Mouse (Mus musculus): ENCODE data around the gene Alkbh4. TPM values are rescaled to one million over a fixed set of nuclear protein-coding genes. Genes with fewer than 3 reads are reported as not detected.

The Alkbh4 gene
- total and polyA plus RNA-seq, 2 experiments from 2014 or later: 15.4 to 17.6 TPM

DNA sequence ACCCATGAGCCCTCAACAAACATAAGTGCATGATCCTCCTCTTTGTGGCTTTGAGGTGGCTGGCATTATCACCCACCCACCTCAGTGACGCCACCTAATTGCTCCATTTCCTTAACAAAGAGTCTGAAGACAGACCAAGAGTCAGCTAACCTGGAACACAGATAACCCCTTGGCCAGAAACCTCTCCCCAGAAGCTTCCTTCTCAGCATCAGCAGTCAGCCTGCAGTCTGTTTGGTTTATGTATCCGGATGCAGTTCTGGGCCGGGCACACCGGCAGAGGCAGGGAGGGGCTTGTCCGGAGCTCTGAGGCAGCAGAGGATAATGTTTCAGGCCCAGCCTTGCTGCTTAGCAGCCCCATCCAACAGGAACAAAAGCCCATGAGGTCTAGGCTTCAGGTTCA is 43.6 kb downstream of the Alkbh4 start:
- Histone ChIP-seq H3K27me3 (ENCODE audit: insufficient read depth, low read length) (no peaks in the 10 kb centered on the region), H3K9ac (replicated peaks; ENCODE audit: low read length) (no peak overlapping the region), H3K9me3 (ENCODE audit: low read length) (no peaks in the 10 kb centered on the region), H3K4me1 (ENCODE audit: insufficient read depth, low read length) (no peaks in the 10 kb centered on the region), H3K4me2 (ENCODE audit: low read depth, low read length) (no peak overlapping the region), H3K4me3 (ENCODE audit: low read length) (no peak overlapping the region), H3K27ac (no peak overlapping the region), H3K36me3 (ENCODE audit: insufficient read depth, low read length) (peaks cover 53% of the 10 kb centered on the region)
- ATAC-seq (no peak), DNase-seq (ENCODE audit: low spot score) (no peak)
- no peak for TF ChIP-seq CTCF (IDR thresholded peaks at IDR 0.05; ENCODE audit: low read depth)
- WGBS: 79% methylated on average over 5 of the region's 5 CpGs

DNA sequence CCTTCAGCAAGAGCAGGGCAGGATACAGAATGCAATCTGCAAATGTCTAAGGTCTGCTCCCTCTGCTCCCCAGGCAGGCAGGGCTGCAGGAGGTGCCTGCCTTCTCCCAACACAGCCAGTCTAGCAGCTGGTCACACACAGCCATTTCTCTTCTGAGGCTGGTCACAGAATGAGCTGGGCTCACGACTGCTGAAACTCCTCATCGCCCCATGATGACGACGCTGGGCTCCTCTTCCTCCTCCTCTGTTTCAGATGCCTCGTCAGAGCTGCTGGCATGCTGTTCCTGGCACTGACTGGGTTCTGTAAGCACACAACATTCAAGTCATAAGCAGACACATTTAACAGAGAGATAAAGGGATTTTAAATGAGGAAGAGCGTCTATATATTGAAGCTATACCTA is 45.3 kb downstream of the Alkbh4 start:
- Histone ChIP-seq H3K36me3 (ENCODE audit: insufficient read depth, low read length) (peaks cover 59% of the 10 kb centered on the region), H3K9me3 (ENCODE audit: low read length) (no peaks in the 10 kb centered on the region), H3K4me1 (ENCODE audit: insufficient read depth, low read length) (no peaks in the 10 kb centered on the region), H3K27me3 (ENCODE audit: insufficient read depth, low read length) (no peaks in the 10 kb centered on the region), H3K27ac (no peak overlapping the region), H3K4me2 (ENCODE audit: low read depth, low read length) (no peak overlapping the region), H3K9ac (replicated peaks; ENCODE audit: low read length) (no peak overlapping the region), H3K4me3 (ENCODE audit: low read length) (no peak overlapping the region)
- WGBS: 87% methylated on average over 6 of the region's 6 CpGs
- DNase-seq (ENCODE audit: low spot score) (no peak), ATAC-seq (no peak)
- TF ChIP-seq CTCF (IDR thresholded peaks at IDR 0.05; ENCODE audit: low read depth): no peak

DNA sequence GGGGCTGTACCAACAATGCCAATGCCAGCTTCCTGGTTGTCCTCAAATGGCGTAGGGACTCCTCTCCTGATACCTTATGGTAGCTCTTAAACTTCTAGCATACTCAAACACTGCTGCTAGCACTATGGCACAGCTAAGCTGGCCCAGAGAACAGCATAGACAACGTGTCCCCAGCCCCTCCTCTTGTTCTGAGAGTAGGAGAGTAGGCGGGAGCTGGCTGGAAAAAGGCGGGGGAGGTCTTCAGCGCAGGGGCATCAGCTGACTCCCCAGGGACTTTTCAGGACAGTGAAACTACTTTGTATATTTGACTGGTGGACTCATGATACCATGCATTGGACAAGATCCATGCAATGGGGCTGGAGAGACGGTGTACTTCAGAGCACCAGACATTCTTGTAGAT is 46.1 kb downstream of the Alkbh4 start:
- H3K9ac ChIP-seq (replicated peaks; ENCODE audit: low read length): no peak overlapping the region
- H3K36me3 ChIP-seq (ENCODE audit: insufficient read depth, low read length): peaks cover 60% of the 10 kb centered on the region
- no peaks in the 10 kb centered on the region for H3K4me1 ChIP-seq (ENCODE audit: insufficient read depth, low read length)
- H3K4me3 ChIP-seq (ENCODE audit: low read length): no peak overlapping the region
- H3K27ac ChIP-seq: no peak overlapping the region
- no peak for DNase-seq (ENCODE audit: low spot score)
- TF ChIP-seq CTCF (IDR thresholded peaks at IDR 0.05; ENCODE audit: low read depth): no peak
- WGBS: 91% methylated on average over 6 of the region's 6 CpGs
- no peak for ATAC-seq
- H3K9me3 ChIP-seq (ENCODE audit: low read length): no peaks in the 10 kb centered on the region
- H3K27me3 ChIP-seq (ENCODE audit: insufficient read depth, low read length): no peaks in the 10 kb centered on the region
- H3K4me2 ChIP-seq (ENCODE audit: low read depth, low read length): no peak overlapping the region

DNA sequence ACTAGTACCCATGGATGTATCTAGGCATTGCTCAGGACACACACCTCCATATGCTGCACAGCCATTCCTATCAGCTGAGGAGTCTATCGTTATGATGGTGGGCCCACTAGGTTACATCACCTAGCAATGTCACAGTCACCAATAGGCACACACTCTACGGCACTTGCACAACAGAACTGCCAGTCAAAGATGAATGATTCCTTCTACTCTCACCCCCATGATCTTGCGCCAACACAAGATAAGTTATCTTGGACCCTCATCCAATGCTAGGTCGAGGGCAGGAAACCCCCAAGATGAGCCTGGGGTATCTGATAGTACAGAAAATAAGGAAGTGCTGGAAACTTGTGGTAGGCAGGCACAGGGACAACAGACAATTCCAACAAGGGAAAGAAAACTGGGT is 46.9 kb downstream of the Alkbh4 start:
- H3K9ac ChIP-seq (replicated peaks; ENCODE audit: low read length): no peak overlapping the region
- no peaks in the 10 kb centered on the region for H3K4me1 ChIP-seq (ENCODE audit: insufficient read depth, low read length)
- 95% methylated on average over 4 of the region's 4 CpGs for WGBS
- TF ChIP-seq CTCF (IDR thresholded peaks at IDR 0.05; ENCODE audit: low read depth): no peak
- ATAC-seq: no peak
- H3K27ac ChIP-seq: no peak overlapping the region
- peaks cover 57% of the 10 kb centered on the region for H3K36me3 ChIP-seq (ENCODE audit: insufficient read depth, low read length)
- H3K4me2 ChIP-seq (ENCODE audit: low read depth, low read length): no peak overlapping the region
- DNase-seq (ENCODE audit: low spot score): no peak
- H3K4me3 ChIP-seq (ENCODE audit: low read length): no peak overlapping the region
- H3K27me3 ChIP-seq (ENCODE audit: insufficient read depth, low read length): no peaks in the 10 kb centered on the region
- H3K9me3 ChIP-seq (ENCODE audit: low read length): no peaks in the 10 kb centered on the region

DNA sequence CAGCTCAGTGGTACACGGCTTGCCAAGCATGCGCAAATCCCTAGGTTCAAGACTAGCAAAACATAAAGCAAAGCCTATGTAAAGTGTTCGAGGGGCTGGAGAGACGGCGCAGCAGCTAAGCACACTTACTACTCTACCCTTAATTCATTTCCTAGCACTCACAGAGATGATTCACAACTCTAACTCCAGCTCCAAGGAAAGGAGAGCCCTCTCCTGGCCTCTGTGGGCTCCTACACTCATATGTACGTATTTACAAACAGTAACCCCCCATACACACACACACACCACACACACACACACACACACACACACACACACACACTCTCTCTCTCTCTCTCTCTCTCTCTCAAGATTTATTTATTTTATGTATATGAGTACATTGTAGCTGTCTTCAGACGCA is 47.8 kb downstream of the Alkbh4 start:
- peaks cover 54% of the 10 kb centered on the region for H3K36me3 ChIP-seq (ENCODE audit: insufficient read depth, low read length)
- ATAC-seq (no peak), DNase-seq (ENCODE audit: low spot score) (no peak)
- H3K4me3 ChIP-seq (ENCODE audit: low read length): no peak overlapping the region
- no peak overlapping the region for H3K27ac ChIP-seq
- H3K9ac ChIP-seq (replicated peaks; ENCODE audit: low read length): no peak overlapping the region
- no peaks in the 10 kb centered on the region for H3K27me3 ChIP-seq (ENCODE audit: insufficient read depth, low read length)
- no peaks in the 10 kb centered on the region for H3K4me1 ChIP-seq (ENCODE audit: insufficient read depth, low read length)
- peak; percentile 47 for TF ChIP-seq CTCF (IDR thresholded peaks at IDR 0.05; ENCODE audit: low read depth)
- WGBS: 89% methylated on average over 7 of the region's 7 CpGs
- no peaks in the 10 kb centered on the region for H3K9me3 ChIP-seq (ENCODE audit: low read length)
- H3K4me2 ChIP-seq (ENCODE audit: low read depth, low read length): no peak overlapping the region

DNA sequence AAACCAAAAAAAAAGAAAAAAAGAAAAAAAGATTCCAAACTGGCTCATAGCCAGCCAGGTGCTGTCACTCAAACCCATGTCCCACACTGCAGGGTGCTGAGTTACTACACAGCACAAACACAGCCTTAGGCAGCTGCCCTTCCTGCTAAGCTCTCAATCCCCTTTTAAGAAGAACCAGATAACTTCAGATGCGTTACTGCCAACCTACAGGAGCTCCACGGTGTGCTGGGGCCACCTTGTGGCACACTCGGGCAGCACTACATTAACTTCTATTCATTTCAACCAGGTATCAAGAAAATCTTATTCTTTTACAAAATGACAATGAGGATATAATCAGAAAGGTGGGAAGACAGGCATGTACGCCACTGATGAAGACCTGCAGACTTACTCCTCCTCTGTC is 50.8 kb downstream of the Alkbh4 start:
- Histone ChIP-seq H3K36me3 (ENCODE audit: insufficient read depth, low read length) (peaks cover 35% of the 10 kb centered on the region), H3K27me3 (ENCODE audit: insufficient read depth, low read length) (no peaks in the 10 kb centered on the region), H3K4me2 (ENCODE audit: low read depth, low read length) (no peak overlapping the region), H3K4me1 (ENCODE audit: insufficient read depth, low read length) (no peaks in the 10 kb centered on the region), H3K4me3 (ENCODE audit: low read length) (no peak overlapping the region), H3K27ac (no peak overlapping the region), H3K9ac (replicated peaks; ENCODE audit: low read length) (no peak overlapping the region), H3K9me3 (ENCODE audit: low read length) (no peaks in the 10 kb centered on the region)
- 37% methylated on average over 4 of the region's 4 CpGs for WGBS
- ATAC-seq: peak; percentile 53; the same call in 1 of the 2 replicates
- peak; percentile 92 for TF ChIP-seq CTCF (IDR thresholded peaks at IDR 0.05; ENCODE audit: low read depth)
- DNase-seq (ENCODE audit: low spot score): peak; percentile 75

Small RNAs within 50 kb of the gene (microRNA-seq; reads per million reads assigned to microRNA genes)
- 1.8 to 2.1 reads per million in 2 experiments for gene Mir7035

Other genes starting within 250 kb of the Alkbh4 start
- 29.4 and 29.6 TPM in 2 replicates for gene Hspb1, start 248.2 kb upstream of the Alkbh4 start, total RNA-seq (2014; rRNA removed)
- gene Hspb1, start 248.2 kb upstream of the Alkbh4 start, polyA plus RNA-seq (2015; fragmentation: Nextera tagmentation; extraction: Ambion mirVana): 28.0 and 30.0 TPM in 2 replicates
- 334 and 336 TPM in 2 replicates for gene Ywhag, start 201.5 kb upstream of the Alkbh4 start, total RNA-seq (2014; rRNA removed)
- gene Ywhag, start 201.5 kb upstream of the Alkbh4 start, polyA plus RNA-seq (2015; fragmentation: Nextera tagmentation; extraction: Ambion mirVana): 734 and 782 TPM in 2 replicates
- gene Ssc4d, start 161.6 kb upstream of the Alkbh4 start, total RNA-seq (2014; rRNA removed): 6.5 and 18.9 TPM in 2 replicates
- gene Ssc4d, start 161.6 kb upstream of the Alkbh4 start, polyA plus RNA-seq (2015; fragmentation: Nextera tagmentation; extraction: Ambion mirVana): 3.6 and 3.8 TPM in 2 replicates
- gene Zp3, start 156.0 kb upstream of the Alkbh4 start, total RNA-seq (2014; rRNA removed): 0.10 TPM in 1 of 2 replicates, not detected in the other
- gene Zp3, start 156.0 kb upstream of the Alkbh4 start, polyA plus RNA-seq (2015; fragmentation: Nextera tagmentation; extraction: Ambion mirVana): 0.18 and 0.39 TPM in 2 replicates
- gene Dtx2, start 141.3 kb upstream of the Alkbh4 start, total RNA-seq (2014; rRNA removed): 23.5 and 28.6 TPM in 2 replicates
- gene Dtx2, start 141.3 kb upstream of the Alkbh4 start, polyA plus RNA-seq (2015; fragmentation: Nextera tagmentation; extraction: Ambion mirVana): 17.4 and 17.9 TPM in 2 replicates
- not detected in 2 replicates for gene Upk3b, start 97.7 kb upstream of the Alkbh4 start, total RNA-seq (2014; rRNA removed)
- not detected in 2 replicates for gene Upk3b, start 97.7 kb upstream of the Alkbh4 start, polyA plus RNA-seq (2015; fragmentation: Nextera tagmentation; extraction: Ambion mirVana)
- gene Upk3bl, start 81.7 kb upstream of the Alkbh4 start, total RNA-seq (2014; rRNA removed): not detected in 2 replicates
- 0.14 TPM in 1 of 2 replicates, not detected in the other for gene Upk3bl, start 81.7 kb upstream of the Alkbh4 start, polyA plus RNA-seq (2015; fragmentation: Nextera tagmentation; extraction: Ambion mirVana)
- gene Rasa4, start 52.2 kb upstream of the Alkbh4 start, total RNA-seq (2014; rRNA removed): 27.0 and 27.5 TPM in 2 replicates
- 19.2 and 19.4 TPM in 2 replicates for gene Rasa4, start 52.2 kb upstream of the Alkbh4 start, polyA plus RNA-seq (2015; fragmentation: Nextera tagmentation; extraction: Ambion mirVana)
- gene Polr2j, start 19.5 kb upstream of the Alkbh4 start, total RNA-seq (2014; rRNA removed): 94.2 and 159 TPM in 2 replicates
- 235 and 245 TPM in 2 replicates for gene Polr2j, start 19.5 kb upstream of the Alkbh4 start, polyA plus RNA-seq (2015; fragmentation: Nextera tagmentation; extraction: Ambion mirVana)
- 32.9 and 35.8 TPM in 2 replicates for gene Lrwd1, start 72 bp upstream of the Alkbh4 start, total RNA-seq (2014; rRNA removed)
- 16.8 and 17.7 TPM in 2 replicates for gene Lrwd1, start 72 bp upstream of the Alkbh4 start, polyA plus RNA-seq (2015; fragmentation: Nextera tagmentation; extraction: Ambion mirVana)
- gene Orai2, start 34.6 kb downstream of the Alkbh4 start, total RNA-seq (2014; rRNA removed): 122 and 148 TPM in 2 replicates
- gene Orai2, start 34.6 kb downstream of the Alkbh4 start, polyA plus RNA-seq (2015; fragmentation: Nextera tagmentation; extraction: Ambion mirVana): 50.6 and 56.8 TPM in 2 replicates
- 11.2 and 15.1 TPM in 2 replicates for gene Prkrip1, start 62.8 kb downstream of the Alkbh4 start, total RNA-seq (2014; rRNA removed)
- gene Prkrip1, start 62.8 kb downstream of the Alkbh4 start, polyA plus RNA-seq (2015; fragmentation: Nextera tagmentation; extraction: Ambion mirVana): 58.7 and 59.0 TPM in 2 replicates
- gene Sh2b2, start 110.4 kb downstream of the Alkbh4 start, total RNA-seq (2014; rRNA removed): 41.7 and 49.6 TPM in 2 replicates
- gene Sh2b2, start 110.4 kb downstream of the Alkbh4 start, polyA plus RNA-seq (2015; fragmentation: Nextera tagmentation; extraction: Ambion mirVana): 14.4 and 15.3 TPM in 2 replicates

Data from hindbrain, postnatal 0 days (tissue).